Comparison of ENCODE assay signal across 14 mouse cellular contexts in genomic region chr5:38152201-38153108, GRCm38 (mm10). TPM values are rescaled to one million over a fixed set of nuclear protein-coding genes. Genes with fewer than 3 reads are reported as not detected.
DNase-seq lines count a peak whose midpoint lies in the region; ATAC-seq lines count a peak whose summit lies in the region.
"Had no signal": no experiment of that assay in that cellular context is flagged by ENCODE, and none has a peak within 500 bp of the region (broad histone marks: within the 10 kb centered on the region; RNA-seq: fewer than 3 reads in every experiment).

No protein-coding gene starts in this region.

- peak; percentile 81 for DNase-seq in midbrain, embryonic 11.5 days (ENCODE audit: low spot score, missing footprints)
- DNase-seq in midbrain, embryonic 10.5 days (ENCODE audit: low spot score): no peak
- DNase-seq in cerebellum, adult 8-10 months: peak; percentile 51
- DNase-seq in left cerebral cortex, adult 9 months (ENCODE audit: low spot score in 2 of 2): no peak
- DNase-seq in lung, postnatal 14 days: no peak
- DNase-seq in heart, postnatal 10 days: no peak
- DNase-seq: adrenal gland, postnatal 36 days had no signal

- no peak overlapping the region for H3K4me3 ChIP-seq in midbrain, embryonic 11.5 days (ENCODE audit: low read depth, low read length)
- no peak overlapping the region; the same call in 1 of the 2 replicates for H3K4me3 ChIP-seq in midbrain, embryonic 10.5 days
- no peak overlapping the region for H3K4me3 ChIP-seq in hindbrain, embryonic 12.5 days
- H3K4me3 ChIP-seq in neural tube, embryonic 13.5 days: peak overlapping the region; percentile 9
- H3K4me3 ChIP-seq: erythroblast, embryonic 14.5 days; heart, embryonic 15.5 days; intestine, embryonic 15.5 days; limb, embryonic 15.5 days had no signal

- H3K36me3 ChIP-seq in midbrain, embryonic 11.5 days (ENCODE audit: control insufficient read depth, insufficient read depth, low read length): peaks cover 43% of the 10 kb centered on the region
- peaks cover 100% of the 10 kb centered on the region for H3K36me3 ChIP-seq in midbrain, embryonic 10.5 days
- H3K36me3 ChIP-seq in hindbrain, embryonic 12.5 days: peaks cover 96% of the 10 kb centered on the region
- peaks cover 99% of the 10 kb centered on the region for H3K36me3 ChIP-seq in neural tube, embryonic 13.5 days
- H3K36me3 ChIP-seq: heart, embryonic 15.5 days had no signal

- ATAC-seq in midbrain, embryonic 11.5 days (ENCODE audit: low FRiP score): no peak
- ATAC-seq in hindbrain, embryonic 12.5 days (ENCODE audit: low FRiP score): no peak
- ATAC-seq in neural tube, embryonic 13.5 days (ENCODE audit: low read depth): 0 out of 2 replicates have a peak, but pooled peaks have one; percentile 12
- ATAC-seq: intestine, embryonic 15.5 days; lung, postnatal 0 days had no signal

- no peak overlapping the region for H3K9ac ChIP-seq in midbrain, embryonic 11.5 days (ENCODE audit: low read length)
- no peak overlapping the region for H3K9ac ChIP-seq in hindbrain, embryonic 12.5 days
- peak overlapping the region; percentile 45 for H3K9ac ChIP-seq in neural tube, embryonic 13.5 days
- H3K9ac ChIP-seq: heart, embryonic 15.5 days; intestine, embryonic 15.5 days; limb, embryonic 15.5 days had no signal

- H3K4me1 ChIP-seq in midbrain, embryonic 11.5 days (ENCODE audit: control insufficient read depth, insufficient read depth, low read length): peaks cover 11% of the 10 kb centered on the region
- H3K4me1 ChIP-seq in midbrain, embryonic 10.5 days: peaks cover 32% of the 10 kb centered on the region
- H3K4me1 ChIP-seq in hindbrain, embryonic 12.5 days: peaks cover 66% of the 10 kb centered on the region
- H3K4me1 ChIP-seq in neural tube, embryonic 13.5 days (replicated peaks): peaks cover 84% of the 10 kb centered on the region
- H3K4me1 ChIP-seq: heart, embryonic 15.5 days; intestine, embryonic 15.5 days had no signal

- intact Hi-C loops in heart, postnatal 10 days (cut with DNase I): no loop called here

- no peak overlapping the region for H3K27ac ChIP-seq in midbrain, embryonic 11.5 days (ENCODE audit: low read depth, low read length)
- no peak overlapping the region for H3K27ac ChIP-seq in midbrain, embryonic 10.5 days (replicated peaks)
- no peak overlapping the region for H3K27ac ChIP-seq in hindbrain, embryonic 12.5 days
- peak overlapping the region; percentile 19; the same call in 1 of the 2 replicates for H3K27ac ChIP-seq in neural tube, embryonic 13.5 days (replicated peaks)
- H3K27ac ChIP-seq: heart, embryonic 15.5 days; intestine, embryonic 15.5 days; limb, embryonic 15.5 days had no signal

- H3K9me3 ChIP-seq in midbrain, embryonic 11.5 days (ENCODE audit: control insufficient read depth, low read length): no peaks in the 10 kb centered on the region; the same call in 1 of the 2 replicates
- H3K9me3 ChIP-seq in midbrain, embryonic 10.5 days (replicated peaks): no peaks in the 10 kb centered on the region
- no peaks in the 10 kb centered on the region for H3K9me3 ChIP-seq in hindbrain, embryonic 12.5 days (replicated peaks)
- H3K9me3 ChIP-seq in neural tube, embryonic 13.5 days: no peaks in the 10 kb centered on the region
- H3K9me3 ChIP-seq: heart, embryonic 15.5 days; intestine, embryonic 15.5 days; limb, embryonic 15.5 days had no signal

- no peaks in the 10 kb centered on the region for H3K27me3 ChIP-seq in midbrain, embryonic 11.5 days (ENCODE audit: control insufficient read depth, insufficient read depth, low read length)
- H3K27me3 ChIP-seq in midbrain, embryonic 10.5 days (ENCODE audit: low read depth, poor library complexity, severe bottlenecking): peaks cover 5% of the 10 kb centered on the region; the same call in 1 of the 2 replicates
- H3K27me3 ChIP-seq in hindbrain, embryonic 12.5 days: no peaks in the 10 kb centered on the region
- no peaks in the 10 kb centered on the region for H3K27me3 ChIP-seq in neural tube, embryonic 13.5 days
- H3K27me3 ChIP-seq: intestine, embryonic 15.5 days; limb, embryonic 15.5 days had no signal

- WGBS in midbrain, embryonic 11.5 days: 90% methylated on average over 10 of the region's 10 CpGs
- 90% methylated on average over 10 of the region's 10 CpGs for WGBS in midbrain, embryonic 10.5 days
- WGBS in hindbrain, embryonic 12.5 days: 84% methylated on average over 10 of the region's 10 CpGs
- WGBS in neural tube, embryonic 13.5 days: 68% methylated on average over 10 of the region's 10 CpGs

- no peak overlapping the region for H3K4me2 ChIP-seq in midbrain, embryonic 11.5 days
- peak overlapping the region; percentile 8; the same call in 1 of the 2 replicates for H3K4me2 ChIP-seq in hindbrain, embryonic 12.5 days (replicated peaks)
- H3K4me2 ChIP-seq in neural tube, embryonic 13.5 days: peak overlapping the region; percentile 40
- H3K4me2 ChIP-seq: heart, embryonic 15.5 days; intestine, embryonic 15.5 days; limb, embryonic 15.5 days had no signal

RNA-seq across cellular contexts. Expression of gene Nsg1, which starts 7.3 kb away (rescaled TPM):
- 76.7 and 77.4 TPM in 2 replicates for polyA plus RNA-seq in midbrain, embryonic 11.5 days (2014; fragmentation: Nextera tagmentation; extraction: Ambion mirVana)
- 115 and 187 TPM in 2 replicates for polyA plus RNA-seq in midbrain, embryonic 10.5 days (2016; fragmentation: Nextera tagmentation; extraction: Ambion mirVana)
- polyA plus RNA-seq in hindbrain, embryonic 12.5 days (2016; fragmentation: Nextera tagmentation; extraction: Ambion mirVana): 447 and 479 TPM in 2 replicates
- 976 and 984 TPM in 2 replicates for polyA plus RNA-seq in neural tube, embryonic 13.5 days (2015; fragmentation: Nextera tagmentation; extraction: Ambion mirVana)
- 10 to 100 TPM; 16.4 to 19.0 TPM for total RNA-seq in heart, postnatal 10 days (2021)
- polyA plus RNA-seq: erythroblast, embryonic 14.5 days had no signal

Comparison
In these comparisons a context has a peak if more than half of its experiments do, and no peak if none do; other contexts are left out.
1. DNase-seq: peak in midbrain, embryonic 11.5 days (single experiment) and cerebellum, adult 8-10 months (single experiment); none in midbrain, embryonic 10.5 days (single experiment), left cerebral cortex, adult 9 months (0 of 2), lung, postnatal 14 days (single experiment) and heart, postnatal 10 days (0 of 2).